Mouse (Mus musculus): Measurements from ENCODE around the gene Washc4. TPM values are rescaled to one million over a fixed set of nuclear protein-coding genes. Genes with fewer than 3 reads are reported as not detected.

Gene Washc4
- total and polyA plus RNA-seq, 2 experiments: 1.2 to 26.7 TPM

DNA sequence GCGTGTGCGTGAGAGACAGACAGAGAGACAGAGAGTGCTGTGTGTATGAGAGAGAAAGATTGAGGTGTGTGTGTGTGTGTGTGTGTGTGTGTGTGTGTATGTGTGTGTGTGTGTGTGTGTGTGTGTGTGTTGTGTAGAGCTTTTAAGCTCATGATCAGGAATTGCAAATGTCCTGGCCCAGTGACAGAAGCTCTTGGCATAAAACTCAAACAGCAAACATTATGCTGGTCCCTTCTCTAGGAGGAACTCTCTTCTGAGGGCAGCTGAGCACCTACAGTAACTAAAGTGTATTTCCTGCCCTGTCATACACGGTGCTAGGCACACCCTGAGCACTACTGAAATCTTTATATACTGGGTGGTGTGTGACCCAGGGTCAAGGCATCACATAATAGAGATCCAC, 98.1 kb downstream of the Washc4 start:
- H3K4me3 ChIP-seq (ENCODE audit: insufficient read depth, low read depth, low read length): no peak overlapping the region
- peak; percentile 64 for DNase-seq (ENCODE audit: extremely low read depth, low read depth, low spot score)
- TF ChIP-seq CTCF (IDR thresholded peaks at IDR 0.05; ENCODE audit: low read depth, low read length) (no peak), POLR2A (IDR thresholded peaks at IDR 0.05; ENCODE audit: extremely low read depth, insufficient read depth, low read length) (no peak)
- peaks cover 21% of the 10 kb centered on the region for H3K4me1 ChIP-seq (ENCODE audit: control insufficient read depth, insufficient read depth, low read length)
- peaks cover 12% of the 10 kb centered on the region; the same call in 1 of the 2 replicates for H3K79me2 ChIP-seq (ENCODE audit: control insufficient read depth, insufficient read depth, low read length)
- no peaks in the 10 kb centered on the region for H3K36me3 ChIP-seq (ENCODE audit: control insufficient read depth, insufficient read depth, low read length)
- H3K27ac ChIP-seq (replicated peaks; ENCODE audit: insufficient read depth, low read depth, low read length): no peak overlapping the region
- 55% methylated on average over 3 of the region's 3 CpGs for WGBS
- no peaks in the 10 kb centered on the region for H3K27me3 ChIP-seq (ENCODE audit: control insufficient read depth, insufficient read depth, low read length)
- H3K9ac ChIP-seq (ENCODE audit: low read depth, low read length): no peak overlapping the region

- DNase-seq (ENCODE audit: extremely low read depth, low read depth, low spot score): no peak
- Histone ChIP-seq H3K36me3 (ENCODE audit: control insufficient read depth, insufficient read depth, low read length) (no peaks in the 10 kb centered on the region), H3K9ac (ENCODE audit: low read depth, low read length) (no peak overlapping the region), H3K4me3 (ENCODE audit: insufficient read depth, low read depth, low read length) (no peak overlapping the region), H3K79me2 (ENCODE audit: control insufficient read depth, insufficient read depth, low read length) (peaks cover 12% of the 10 kb centered on the region; the same call in 1 of the 2 replicates), H3K27ac (replicated peaks; ENCODE audit: insufficient read depth, low read depth, low read length) (no peak overlapping the region), H3K27me3 (ENCODE audit: control insufficient read depth, insufficient read depth, low read length) (no peaks in the 10 kb centered on the region), H3K4me1 (ENCODE audit: control insufficient read depth, insufficient read depth, low read length) (peaks cover 20% of the 10 kb centered on the region)
- TF ChIP-seq POLR2A (IDR thresholded peaks at IDR 0.05; ENCODE audit: extremely low read depth, insufficient read depth, low read length): no peak
- no peak for TF ChIP-seq CTCF (IDR thresholded peaks at IDR 0.05; ENCODE audit: low read depth, low read length)
- 68% methylated on average over 8 of the region's 8 CpGs for WGBS
These were observed 100.6 kb downstream of the Washc4 start for GRCm38 (mm10) chr10:83644167-83644566.

- Histone ChIP-seq H3K36me3 (ENCODE audit: control insufficient read depth, insufficient read depth, low read length) (no peaks in the 10 kb centered on the region), H3K4me3 (ENCODE audit: insufficient read depth, low read depth, low read length) (no peak overlapping the region), H3K79me2 (ENCODE audit: control insufficient read depth, insufficient read depth, low read length) (peaks cover 12% of the 10 kb centered on the region; the same call in 1 of the 2 replicates), H3K27me3 (ENCODE audit: control insufficient read depth, insufficient read depth, low read length) (no peaks in the 10 kb centered on the region), H3K4me1 (ENCODE audit: control insufficient read depth, insufficient read depth, low read length) (peaks cover 20% of the 10 kb centered on the region), H3K27ac (replicated peaks; ENCODE audit: insufficient read depth, low read depth, low read length) (peak overlapping the region; percentile 44), H3K9ac (ENCODE audit: low read depth, low read length) (no peak overlapping the region)
- no peak for DNase-seq (ENCODE audit: extremely low read depth, low read depth, low spot score)
- TF ChIP-seq POLR2A (IDR thresholded peaks at IDR 0.05; ENCODE audit: extremely low read depth, insufficient read depth, low read length) (no peak), CTCF (IDR thresholded peaks at IDR 0.05; ENCODE audit: low read depth, low read length) (no peak)
- 51% methylated on average over 16 of the region's 16 CpGs for WGBS
These were observed 101.5 kb downstream of the Washc4 start for GRCm38 (mm10) chr10:83644865-83645715.

DNA sequence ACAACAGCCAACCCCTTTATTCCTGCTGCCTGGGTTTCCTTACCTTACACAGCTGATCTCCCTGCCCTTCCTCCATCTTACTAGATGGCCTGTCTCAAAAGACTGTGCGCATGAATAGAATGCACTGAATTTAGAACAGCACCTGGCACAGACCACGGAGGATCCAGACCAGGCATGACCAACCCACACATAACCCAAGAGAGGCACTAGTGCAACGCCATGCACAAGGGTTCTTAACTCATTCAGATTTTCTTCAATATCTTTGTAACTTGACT, 102.1 kb downstream of the Washc4 start:
- H3K79me2 ChIP-seq (ENCODE audit: control insufficient read depth, insufficient read depth, low read length): peaks cover 12% of the 10 kb centered on the region; the same call in 1 of the 2 replicates
- H3K36me3 ChIP-seq (ENCODE audit: control insufficient read depth, insufficient read depth, low read length): no peaks in the 10 kb centered on the region
- H3K27ac ChIP-seq (replicated peaks; ENCODE audit: insufficient read depth, low read depth, low read length): peak overlapping the region; percentile 44
- H3K9ac ChIP-seq (ENCODE audit: low read depth, low read length): no peak overlapping the region
- peaks cover 20% of the 10 kb centered on the region for H3K4me1 ChIP-seq (ENCODE audit: control insufficient read depth, insufficient read depth, low read length)
- no peak overlapping the region for H3K4me3 ChIP-seq (ENCODE audit: insufficient read depth, low read depth, low read length)
- DNase-seq (ENCODE audit: extremely low read depth, low read depth, low spot score): no peak
- TF ChIP-seq POLR2A (IDR thresholded peaks at IDR 0.05; ENCODE audit: extremely low read depth, insufficient read depth, low read length) (no peak), CTCF (IDR thresholded peaks at IDR 0.05; ENCODE audit: low read depth, low read length) (no peak)
- no peaks in the 10 kb centered on the region for H3K27me3 ChIP-seq (ENCODE audit: control insufficient read depth, insufficient read depth, low read length)
- WGBS: 86% methylated on average over 3 of the region's 3 CpGs

Other genes with a start within 250 kb of the Washc4 start
- 7.4 and 9.5 TPM in 2 replicates for gene Slc41a2, start 205.9 kb upstream of the Washc4 start, total RNA-seq (2014; rRNA removed)
- 4.3 and 4.5 TPM in 2 replicates for gene Slc41a2, start 205.9 kb upstream of the Washc4 start, polyA plus RNA-seq (2012; rRNA removed)
- gene D10Wsu102e, start 183.5 kb upstream of the Washc4 start, total RNA-seq (2014; rRNA removed): 0.28 and 0.34 TPM in 2 replicates
- 0.12 and 0.13 TPM in 2 replicates for gene D10Wsu102e, start 183.5 kb upstream of the Washc4 start, polyA plus RNA-seq (2012; rRNA removed)
- gene Aldh1l2, start 9.6 kb upstream of the Washc4 start, total RNA-seq (2014; rRNA removed): 0.09 and 1.5 TPM in 2 replicates
- 0.04 and 0.06 TPM in 2 replicates for gene Aldh1l2, start 9.6 kb upstream of the Washc4 start, polyA plus RNA-seq (2012; rRNA removed)
- gene Appl2, start 105.0 kb downstream of the Washc4 start, total RNA-seq (2014; rRNA removed): 26.6 and 28.9 TPM in 2 replicates
- gene Appl2, start 105.0 kb downstream of the Washc4 start, polyA plus RNA-seq (2012; rRNA removed): 6.5 and 18.1 TPM in 2 replicates
- not detected in 2 replicates for gene 1500009L16Rik, start 179.1 kb downstream of the Washc4 start, total RNA-seq (2014; rRNA removed)
- gene 1500009L16Rik, start 179.1 kb downstream of the Washc4 start, polyA plus RNA-seq (2012; rRNA removed): 0.12 TPM in 1 of 2 replicates, not detected in the other